Mouse (Mus musculus): ENCODE measurements around the gene Rtl3. TPM values are rescaled to one million over a fixed set of nuclear protein-coding genes. Genes with fewer than 3 reads are reported as not detected.

Gene Rtl3
- 0.02 and 0.08 TPM in 2 replicates for polyA plus RNA-seq (2012; rRNA removed; ENCODE audit: low replicate concordance)

DNA sequence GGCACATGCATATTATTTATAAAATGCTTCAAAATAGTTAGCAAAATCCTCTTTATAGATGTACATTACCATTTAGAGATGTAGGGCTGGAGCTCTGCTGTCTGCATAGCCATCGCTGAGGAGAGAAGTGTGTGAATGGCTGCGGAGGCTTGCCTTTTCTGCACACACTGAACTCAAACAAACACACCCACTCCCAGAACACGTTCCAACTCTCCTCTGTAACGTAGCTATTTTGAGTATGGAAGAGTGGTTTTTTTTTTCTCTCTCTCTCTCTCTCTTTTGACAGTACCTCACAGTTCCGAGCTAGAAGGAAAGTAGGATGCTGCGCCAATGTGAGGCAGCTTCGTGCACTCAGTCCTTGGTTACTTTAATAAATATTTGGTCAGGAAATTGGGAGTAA is at the start of gene Rtl3:
Gene Rtl3 (minus strand): TSS at position 236 of the 400 bp plus-strand sequence.

Other genes with a start within 250 kb of the Rtl3 start
- gene Cysltr1, start 237.0 kb downstream of the Rtl3 start, polyA plus RNA-seq (2012; rRNA removed; ENCODE audit: low replicate concordance): 0.04 and 0.49 TPM in 2 replicates
- 0.04 TPM in 1 of 2 replicates, not detected in the other for gene Lpar4, start 80.0 kb upstream of the Rtl3 start, polyA plus RNA-seq (2012; rRNA removed; ENCODE audit: low replicate concordance)
- gene P2ry10, start 247.8 kb upstream of the Rtl3 start, polyA plus RNA-seq (2012; rRNA removed; ENCODE audit: low replicate concordance): 0.24 and 0.26 TPM in 2 replicates

Data from duodenum, adult 2 months (tissue).